Mouse (Mus musculus) layer of hippocampus, adult 18-20 months (tissue): ENCODE results near the gene Slc16a6. TPM values are rescaled to one million over a fixed set of nuclear protein-coding genes. Genes with fewer than 3 reads are reported as not detected.
"Not testable (repeated sequence)": the region's sequence is repeated elsewhere in the genome, so short reads cannot be mapped to it uniquely, and the experiment has no call there.

Source experiments
- DNase-seq, 2 experiments: peaks; one replicate each; pipeline ENCODE4 v3.0.0; 2022; ENCODE audit warnings: low spot score in 2 of 2
- long read RNA-seq: library from polyadenylated mRNA; stranded (forward); transcript quantifications from one replicate; pipeline ENCODE4 v2.0.0, GENCODE M21; 2021
- total RNA-seq, 2 experiments: library from RNA; stranded (reverse); gene quantifications; 2 replicates each; pipeline ENCODE4 v1.2.3; 2021

Gene Slc16a6
- total RNA-seq: 1 to 10 TPM; 5.9 to 6.1 TPM
- long read RNA-seq, full-length matches to known transcripts: 2 of 2 reads
- long read RNA-seq, partial matches to known transcripts: 0 of 2 reads
- long read RNA-seq, other reads (novel, unspliced or antisense): 0 of 2 reads

DNA sequence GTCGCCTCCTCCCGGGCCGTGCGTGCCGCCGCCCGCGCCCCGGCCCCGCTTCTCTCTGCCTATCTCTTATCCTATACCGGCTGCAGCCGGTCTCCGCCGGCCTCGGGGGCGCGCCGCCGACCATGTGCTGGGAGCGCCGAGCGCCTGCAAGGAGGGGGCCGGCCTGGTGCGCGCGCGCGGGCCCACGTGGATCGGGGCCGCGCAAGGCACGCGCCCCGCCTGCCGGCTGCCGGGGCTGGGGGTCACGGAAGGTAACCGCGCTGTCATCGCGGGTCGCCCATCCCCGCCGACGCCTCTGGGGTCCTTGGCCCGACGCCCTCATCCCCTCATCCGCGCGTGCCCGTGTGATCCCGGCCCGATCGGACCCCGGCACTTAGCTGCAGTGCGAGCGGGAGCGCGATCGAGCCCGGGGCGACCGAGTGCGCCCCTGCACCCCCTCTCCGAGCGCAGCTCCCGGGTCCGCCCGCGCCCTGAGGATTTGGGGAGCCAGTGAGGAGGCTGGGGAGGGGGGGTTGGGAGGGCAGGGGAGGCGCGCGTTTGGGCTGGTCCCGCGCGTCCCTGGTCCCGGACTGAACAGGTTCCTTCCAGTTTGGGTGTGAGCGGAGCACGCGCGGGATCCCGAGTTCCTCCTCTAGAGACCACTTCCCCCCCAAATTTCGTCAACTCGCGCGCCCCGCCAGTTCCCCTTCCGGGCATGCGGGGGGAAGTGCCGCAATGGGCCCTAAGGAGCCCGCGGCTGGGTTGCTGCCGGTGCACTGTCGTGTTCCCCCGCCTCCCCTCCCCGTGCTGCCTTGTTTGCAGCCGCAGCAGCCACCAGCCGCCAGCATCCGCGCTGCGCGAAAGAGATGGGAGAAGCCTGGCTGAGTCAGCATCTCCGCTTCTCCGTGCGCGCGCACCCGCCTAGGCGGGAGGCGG lies at the start of gene Slc16a6, which contains the start of gene Arsg:
TSS of gene Slc16a6 (minus strand) at position 428 of the 915 bp plus-strand sequence.
TSS of gene Arsg (plus strand) at position 204 of the 915 bp plus-strand sequence.
- peak; percentile 77 to 85 for DNase-seq

DNA sequence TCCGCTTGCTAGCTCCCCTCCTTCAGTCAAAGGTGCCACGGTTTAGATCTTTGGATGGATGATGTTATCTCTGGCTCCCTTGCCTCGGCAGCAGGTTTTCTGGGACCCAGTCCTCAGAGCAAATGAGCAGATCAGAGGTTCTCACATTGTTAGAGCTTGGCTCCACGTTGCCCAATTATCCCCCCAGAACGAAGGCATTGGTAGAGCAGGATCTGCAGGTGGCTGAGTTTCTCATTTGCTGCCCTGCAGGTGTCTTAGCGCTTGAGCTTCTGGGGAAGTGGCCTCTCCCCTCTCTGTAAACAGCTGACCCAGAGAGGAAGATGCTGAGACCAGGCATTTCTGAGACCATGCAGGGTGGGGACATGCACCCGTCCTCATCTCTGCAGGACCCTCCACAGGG lies 47.6 kb upstream of the Slc16a6 start:
- DNase-seq: no peak

DNA sequence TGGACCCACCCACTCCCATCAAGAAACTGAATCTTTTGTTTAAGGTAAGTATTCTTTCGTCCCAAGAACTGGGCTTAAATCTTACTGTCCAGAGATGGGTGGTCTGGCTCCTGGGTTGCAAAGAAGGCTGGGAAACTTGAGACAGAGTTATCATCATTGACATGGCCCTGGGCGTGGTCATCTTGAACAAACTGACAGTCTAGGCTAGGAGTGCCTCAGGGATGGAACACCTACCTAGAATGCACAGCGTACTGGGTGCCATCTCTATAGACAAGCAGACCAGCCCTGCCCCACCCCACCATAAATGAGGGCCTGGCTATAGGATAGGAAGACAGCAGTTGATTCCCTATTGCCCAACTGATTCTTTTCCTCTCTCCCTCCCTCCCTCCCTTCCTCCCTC lies 44.4 kb upstream of the Slc16a6 start:
- no peak for DNase-seq

DNA sequence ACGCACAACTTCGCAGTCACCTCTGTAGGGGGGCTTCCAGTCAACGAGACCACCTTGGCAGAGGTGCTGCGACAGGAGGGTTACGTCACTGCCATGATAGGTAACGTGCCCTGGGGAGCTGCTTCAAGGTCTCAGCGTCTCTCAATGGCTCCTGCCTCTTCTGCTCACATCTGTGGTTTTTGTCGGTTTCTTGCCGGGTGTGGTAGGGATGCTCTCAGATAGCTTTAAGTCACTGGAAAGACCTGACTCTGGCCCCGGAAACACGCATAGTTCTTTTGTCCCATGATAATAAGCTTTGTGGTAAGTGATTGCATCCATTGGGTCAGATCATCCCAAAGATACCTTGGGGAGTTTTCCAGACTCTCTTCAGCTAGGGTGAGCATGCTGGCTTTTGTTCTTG lies 43.9 kb upstream of the Slc16a6 start:
- no peak for DNase-seq

DNA sequence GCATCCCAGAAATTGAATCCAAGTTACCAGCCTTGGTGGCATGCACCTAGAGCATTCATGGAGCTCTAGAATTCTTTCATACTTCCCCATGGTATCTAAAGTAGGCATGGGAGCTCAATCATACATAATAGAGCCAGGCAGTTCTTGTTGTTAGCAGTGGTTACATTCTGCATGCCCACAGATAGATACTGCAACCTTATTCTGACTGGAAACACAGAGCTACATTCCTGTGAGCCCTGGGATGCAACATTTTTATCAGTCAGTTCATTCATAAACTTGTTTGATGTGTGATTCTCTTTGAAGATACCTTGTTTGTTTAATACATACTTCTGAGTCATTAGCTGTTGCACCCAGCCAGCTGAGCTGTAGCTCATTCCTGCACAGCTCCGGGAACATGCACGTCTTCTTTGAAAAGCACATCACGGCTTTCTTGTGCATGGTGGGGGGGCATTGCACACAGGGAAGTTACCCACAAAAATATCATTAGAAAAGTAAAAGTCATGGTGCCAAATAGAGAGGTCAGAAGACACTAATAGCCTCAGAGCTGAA lies 40.7 kb upstream of the Slc16a6 start:
- no peak for DNase-seq

DNA sequence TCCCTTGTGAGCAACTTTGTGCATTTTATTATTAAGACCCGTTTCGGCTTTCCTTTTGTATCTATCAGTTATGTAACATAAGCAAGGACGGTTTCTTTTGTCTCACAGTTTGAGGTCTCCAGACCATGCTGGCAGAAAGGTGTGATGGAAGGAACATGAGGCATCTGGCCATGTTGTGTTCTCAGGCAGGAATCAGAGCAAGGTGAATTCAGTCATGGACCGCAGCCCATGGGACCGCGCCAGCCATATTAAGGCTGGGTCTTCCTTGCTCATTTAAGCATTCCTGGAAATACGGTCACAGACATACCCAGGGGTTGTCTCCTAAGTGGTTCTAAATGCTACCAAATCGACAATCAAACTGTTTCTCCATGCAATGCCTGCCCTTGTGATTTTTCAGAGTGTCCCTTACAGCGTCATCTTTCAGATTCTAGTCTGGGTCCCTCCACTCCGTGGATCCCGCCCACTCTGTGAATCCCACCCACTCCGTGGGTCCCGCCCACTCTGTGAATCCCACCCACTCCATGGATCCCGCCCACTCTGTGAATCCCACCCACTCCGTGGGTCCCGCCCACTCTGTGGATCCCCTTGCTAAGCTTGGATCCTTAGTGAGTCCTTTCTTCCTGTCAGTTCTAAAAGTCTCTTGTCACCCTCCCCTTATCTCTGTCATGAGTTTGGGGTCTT lies 39.7 kb upstream of the Slc16a6 start:
- no peak for DNase-seq

DNA sequence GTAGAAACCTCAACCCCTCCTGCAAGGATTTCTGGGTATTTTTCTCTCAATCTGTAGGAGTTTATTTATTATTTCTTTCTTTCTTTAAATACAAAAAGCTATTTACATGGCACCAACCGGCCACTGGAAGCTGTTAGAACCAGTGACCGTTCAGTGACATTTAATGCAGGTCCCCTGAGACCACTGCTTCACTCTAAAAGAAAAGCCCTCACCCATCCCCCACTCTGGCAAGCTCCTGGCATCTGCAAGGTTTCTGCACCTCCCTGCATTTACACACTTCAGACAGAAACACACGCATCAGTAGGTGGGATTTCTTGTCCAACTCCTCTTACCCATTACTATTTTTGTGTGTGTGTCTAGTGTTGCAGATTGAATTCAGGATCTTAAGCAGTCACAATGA lies 33.7 kb upstream of the Slc16a6 start:
- no peak for DNase-seq

DNA sequence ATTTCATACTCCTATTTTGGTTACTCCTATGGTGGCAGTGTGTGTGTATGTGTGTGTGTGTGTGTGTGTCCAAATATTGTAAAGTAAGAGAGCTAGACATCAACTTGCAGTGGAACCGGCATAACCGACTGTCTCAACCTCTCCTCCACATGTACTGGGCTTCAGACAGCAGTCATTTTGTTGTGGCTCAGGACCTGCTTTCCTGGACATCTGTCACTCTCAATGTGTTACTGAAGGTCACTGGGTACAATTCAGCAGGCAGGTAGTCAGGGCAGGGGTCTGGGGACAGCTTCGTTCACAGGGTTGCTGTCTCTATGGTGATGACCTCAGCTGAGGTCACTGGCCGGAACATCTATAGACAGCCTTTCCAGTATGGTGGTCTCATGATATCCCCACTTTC lies 32.4 kb upstream of the Slc16a6 start:
- no peak for DNase-seq

DNA sequence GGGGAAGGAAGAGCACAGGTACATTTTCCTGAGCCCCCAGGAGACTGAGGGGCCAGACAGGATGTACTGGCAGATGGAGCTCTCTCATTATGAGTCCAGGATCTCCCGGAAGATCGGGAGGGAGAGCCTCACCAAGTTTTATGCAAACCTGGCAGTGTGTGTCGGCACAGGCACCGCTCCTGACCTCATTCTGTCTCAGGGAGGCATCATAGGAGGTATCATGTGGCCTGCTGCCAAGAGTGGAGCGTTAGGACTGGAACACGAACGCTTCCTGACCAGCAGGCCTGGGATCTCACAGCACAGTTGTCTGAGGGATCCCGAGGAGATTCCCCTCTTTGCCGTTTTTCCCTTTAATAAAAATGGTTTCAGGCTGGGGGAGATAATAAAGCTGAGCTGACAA lies 31.6 kb upstream of the Slc16a6 start:
- DNase-seq: no peak

DNA sequence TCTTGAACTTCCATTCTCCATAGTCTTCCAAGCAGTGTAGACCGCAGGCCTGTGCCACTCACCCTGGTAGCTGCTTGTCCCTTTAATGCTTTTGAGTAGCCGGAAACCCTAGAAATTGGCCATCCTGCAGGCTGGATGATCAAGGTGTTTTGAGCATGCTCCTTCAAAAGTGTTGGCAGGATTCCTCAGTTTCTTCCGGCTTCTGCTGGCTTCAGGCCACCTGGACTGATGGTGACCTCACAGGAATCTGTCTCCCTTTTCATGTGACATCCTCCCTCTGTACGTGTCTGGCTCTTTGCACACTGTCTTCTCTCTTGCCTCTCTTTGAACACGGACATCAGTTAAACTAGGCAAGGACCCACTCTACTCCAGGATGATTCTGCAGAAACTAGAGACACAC lies 26.8 kb upstream of the Slc16a6 start:
- no peak for DNase-seq

DNA sequence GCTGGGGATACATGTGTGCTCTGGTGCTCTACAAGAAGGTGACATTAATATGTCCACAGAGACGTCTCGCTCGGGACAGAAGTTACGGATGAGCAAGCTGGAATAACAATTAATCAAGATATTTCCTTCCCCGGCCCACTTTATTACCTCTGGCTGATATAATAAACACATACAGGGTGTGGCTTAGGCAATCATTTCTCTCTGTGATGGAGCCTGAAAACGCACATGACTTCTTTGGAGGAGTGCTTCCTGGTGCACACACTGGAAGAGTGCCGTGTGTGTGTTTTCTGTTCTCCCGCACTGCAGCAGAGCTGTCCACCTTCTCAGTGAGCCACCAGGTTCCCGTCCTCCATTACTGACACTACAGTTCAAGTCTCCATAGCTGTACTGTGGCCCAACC lies 24.6 kb upstream of the Slc16a6 start:
- no peak for DNase-seq

DNA sequence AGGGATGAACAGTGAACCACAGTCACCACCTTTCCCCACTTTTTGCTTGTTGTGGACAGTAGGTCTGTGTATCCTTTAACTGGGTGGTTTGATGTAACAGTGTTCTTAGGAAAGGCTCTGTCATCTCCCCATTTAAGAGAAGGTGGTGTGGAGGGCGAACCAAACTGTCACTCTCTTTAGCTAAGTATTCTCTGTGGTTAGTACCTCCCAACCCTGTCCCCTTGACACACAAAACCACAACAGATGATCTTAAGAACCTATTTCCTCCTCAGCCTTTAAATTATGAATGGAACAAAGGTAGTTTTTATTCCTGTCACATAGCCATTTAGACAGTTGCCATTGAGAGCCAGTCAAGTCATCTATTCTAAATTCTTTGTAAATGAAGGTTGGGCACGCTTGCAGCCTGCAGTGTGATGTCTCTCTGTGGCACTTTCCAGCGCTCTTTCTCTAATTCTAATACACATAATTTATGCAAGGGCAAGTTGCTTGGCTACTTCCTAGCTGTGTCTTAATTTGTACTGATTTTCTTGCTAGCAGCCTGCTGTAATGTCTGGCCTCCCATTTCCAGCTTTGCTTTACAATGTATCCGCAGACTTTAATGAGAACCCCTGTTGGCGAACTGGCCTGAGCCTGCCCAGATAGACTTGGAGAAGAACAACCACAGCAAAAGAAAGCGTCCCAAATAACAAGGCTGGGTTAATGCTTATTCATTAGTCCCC lies 23.8 kb upstream of the Slc16a6 start:
- peak in 1 of 2 experiments; percentile 20 for DNase-seq

DNA sequence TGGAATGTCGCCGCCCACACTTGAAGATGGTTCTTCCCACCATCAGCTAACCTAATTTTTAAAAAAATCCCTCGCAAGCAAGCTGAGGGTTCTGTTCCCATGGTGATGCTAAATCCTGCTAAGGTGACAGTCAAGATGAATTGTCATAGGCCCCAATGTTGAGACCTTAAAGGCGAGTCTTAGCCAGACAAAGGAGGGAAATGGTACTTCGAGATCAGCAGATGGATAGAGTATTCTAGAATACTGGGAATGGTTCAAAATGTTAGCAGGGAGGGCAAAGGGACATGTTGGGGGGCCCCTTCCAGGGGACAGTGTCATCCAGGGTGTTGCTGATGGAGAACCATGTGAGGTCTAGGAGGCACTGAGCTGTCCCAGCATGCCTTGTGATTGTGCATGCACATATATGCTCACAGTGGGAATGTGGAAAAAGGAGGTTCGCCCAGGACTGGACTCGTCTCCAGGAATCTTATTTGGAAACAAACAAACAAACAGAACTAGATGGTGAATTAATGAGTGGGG lies 23.1 kb upstream of the Slc16a6 start:
- no peak for DNase-seq

DNA sequence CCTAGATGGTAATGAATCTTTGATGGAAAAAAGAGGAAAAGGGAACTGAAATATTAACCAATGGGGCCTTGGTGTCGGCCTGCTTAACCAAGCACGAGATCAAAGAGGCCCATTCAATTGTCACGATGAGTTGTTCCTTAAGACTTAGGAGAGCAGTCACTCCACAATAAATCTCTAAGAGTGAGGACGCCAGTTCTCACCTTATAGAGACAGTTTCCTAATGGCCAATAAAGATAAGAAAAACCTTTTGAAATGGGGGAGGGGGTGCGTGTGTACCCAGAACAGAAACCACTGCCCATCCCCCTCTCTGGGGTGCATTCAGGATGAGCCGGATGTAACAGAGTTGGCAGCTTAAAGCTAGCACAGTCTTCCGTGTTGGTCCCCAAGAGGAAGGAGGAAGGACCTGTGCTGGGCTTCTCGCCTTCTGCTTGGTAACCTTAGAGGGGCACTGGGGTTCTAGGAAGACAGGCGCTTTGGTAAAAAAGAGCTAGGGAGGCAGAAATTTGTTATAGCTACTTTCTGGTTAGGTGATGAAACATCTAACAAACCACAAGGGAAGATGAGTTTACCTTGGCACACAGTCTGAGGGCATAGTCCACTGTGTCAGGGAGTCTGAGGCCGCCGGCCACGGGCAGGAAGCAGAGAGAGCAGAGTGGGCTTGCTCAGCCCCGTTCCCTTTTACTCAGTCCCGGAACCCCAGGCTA lies 22.5 kb upstream of the Slc16a6 start:
- DNase-seq: no peak

DNA sequence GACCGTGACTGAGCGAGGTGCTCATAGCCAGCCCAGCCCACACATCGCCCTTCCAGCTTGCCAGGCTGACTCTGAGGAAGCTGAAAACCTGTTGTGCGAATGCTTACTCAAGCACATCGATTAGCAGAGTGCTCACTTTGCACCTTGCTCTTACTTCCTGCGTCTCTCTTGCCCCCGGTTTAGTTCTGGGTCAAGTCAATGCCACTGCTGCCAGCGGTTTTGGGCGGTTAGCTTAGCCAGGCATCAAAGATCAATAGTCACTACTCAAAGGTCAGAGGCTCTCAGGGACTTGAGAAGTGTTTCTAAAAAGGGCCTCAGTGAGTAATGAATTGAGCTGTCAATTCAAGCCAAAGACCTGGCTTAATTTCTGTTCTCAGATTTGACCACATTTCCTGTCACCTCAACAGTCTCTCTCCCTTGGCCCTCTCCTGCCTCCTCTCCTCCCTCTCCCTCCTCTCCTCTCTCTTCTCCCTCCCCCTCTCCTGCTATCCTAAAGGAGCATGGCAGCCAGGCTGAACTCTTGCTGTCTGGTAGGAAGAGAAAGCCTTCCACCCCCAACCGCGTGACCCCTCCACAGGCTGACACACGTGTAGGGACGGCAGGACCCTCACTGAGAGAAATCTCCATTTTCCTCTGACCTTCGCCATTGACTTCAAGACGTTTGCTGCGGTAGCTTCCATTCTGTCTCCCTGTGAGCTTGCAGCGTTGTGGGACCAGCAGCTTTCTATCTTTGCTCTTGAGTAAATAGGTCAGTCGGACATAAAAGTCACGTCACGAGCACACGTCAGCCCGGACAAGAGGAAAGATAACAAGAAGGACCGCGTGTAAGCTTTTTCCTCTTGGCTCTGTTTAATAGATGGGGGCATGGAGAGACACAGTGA lies 21.7 kb upstream of the Slc16a6 start:
- DNase-seq: no peak

DNA sequence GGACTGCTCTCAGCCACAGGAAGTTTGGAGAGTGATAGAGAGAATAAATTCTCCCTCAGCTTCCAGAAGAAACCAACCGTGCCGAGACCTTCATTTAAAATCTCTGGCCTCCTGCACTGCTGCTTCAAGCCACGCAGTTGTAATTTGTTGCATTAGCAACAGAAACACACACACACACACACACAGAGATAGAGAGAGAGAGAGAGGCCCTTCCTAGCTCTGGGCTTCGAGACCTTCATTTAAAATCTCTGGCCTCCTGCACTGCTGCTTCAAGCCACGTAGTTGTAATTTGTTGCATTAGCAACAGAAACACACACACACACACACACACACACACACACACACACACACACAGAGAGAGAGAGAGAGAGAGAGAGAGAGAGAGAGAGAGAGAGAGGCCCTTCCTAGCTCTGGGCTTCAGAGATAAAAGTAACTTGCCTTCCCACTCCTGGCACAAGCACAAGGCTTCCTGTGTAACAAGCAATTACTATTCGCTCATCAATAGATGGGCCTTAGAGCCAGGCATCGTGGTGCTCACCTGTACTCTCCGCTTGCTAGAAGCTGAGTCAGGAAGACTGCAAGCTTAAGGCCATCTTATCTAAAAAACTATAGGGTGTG lies 19.6 kb upstream of the Slc16a6 start:
- not testable (repeated sequence) for DNase-seq

DNA sequence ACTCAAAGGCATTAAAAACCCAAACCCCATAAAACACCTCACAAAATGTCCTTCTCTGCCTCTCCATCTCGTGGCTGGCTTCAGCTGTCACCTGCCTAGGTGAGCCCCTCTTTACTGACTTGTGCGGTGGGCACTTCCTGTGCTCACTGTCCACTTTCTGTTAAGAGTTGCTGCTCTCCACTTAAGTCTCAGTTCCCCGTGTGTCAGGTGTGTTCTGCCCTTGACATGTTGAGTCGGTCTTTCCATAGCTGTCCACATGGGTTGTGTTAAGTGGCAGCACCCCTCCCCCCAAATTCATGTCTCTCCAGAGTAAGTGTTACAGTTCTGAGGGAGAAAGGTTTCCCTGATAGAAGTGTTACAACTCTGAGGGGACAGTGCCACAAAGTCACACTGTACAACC lies 18.4 kb upstream of the Slc16a6 start:
- DNase-seq: no peak

DNA sequence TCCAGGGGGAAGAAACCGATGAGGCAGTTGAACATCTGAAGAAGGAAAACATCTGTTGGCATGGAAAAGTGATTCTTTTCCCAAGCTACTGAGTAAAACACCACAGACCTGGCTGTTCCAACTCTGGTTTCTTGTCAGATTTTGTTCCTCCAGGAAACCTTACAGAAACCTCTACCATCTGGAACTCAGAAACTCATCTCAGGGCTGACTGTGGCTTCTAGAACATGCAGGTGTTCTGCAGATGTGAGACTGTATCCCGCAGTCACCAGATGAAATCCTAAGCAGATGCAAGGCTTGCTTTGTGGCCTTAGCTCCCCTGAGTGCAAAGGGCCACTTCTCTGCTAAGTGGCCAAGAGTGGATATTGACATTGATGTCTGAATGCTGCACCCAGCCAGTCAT lies 16.4 kb upstream of the Slc16a6 start:
- DNase-seq: no peak
